Mouse (Mus musculus): ENCODE results near the gene Ccdc122.

DNA sequence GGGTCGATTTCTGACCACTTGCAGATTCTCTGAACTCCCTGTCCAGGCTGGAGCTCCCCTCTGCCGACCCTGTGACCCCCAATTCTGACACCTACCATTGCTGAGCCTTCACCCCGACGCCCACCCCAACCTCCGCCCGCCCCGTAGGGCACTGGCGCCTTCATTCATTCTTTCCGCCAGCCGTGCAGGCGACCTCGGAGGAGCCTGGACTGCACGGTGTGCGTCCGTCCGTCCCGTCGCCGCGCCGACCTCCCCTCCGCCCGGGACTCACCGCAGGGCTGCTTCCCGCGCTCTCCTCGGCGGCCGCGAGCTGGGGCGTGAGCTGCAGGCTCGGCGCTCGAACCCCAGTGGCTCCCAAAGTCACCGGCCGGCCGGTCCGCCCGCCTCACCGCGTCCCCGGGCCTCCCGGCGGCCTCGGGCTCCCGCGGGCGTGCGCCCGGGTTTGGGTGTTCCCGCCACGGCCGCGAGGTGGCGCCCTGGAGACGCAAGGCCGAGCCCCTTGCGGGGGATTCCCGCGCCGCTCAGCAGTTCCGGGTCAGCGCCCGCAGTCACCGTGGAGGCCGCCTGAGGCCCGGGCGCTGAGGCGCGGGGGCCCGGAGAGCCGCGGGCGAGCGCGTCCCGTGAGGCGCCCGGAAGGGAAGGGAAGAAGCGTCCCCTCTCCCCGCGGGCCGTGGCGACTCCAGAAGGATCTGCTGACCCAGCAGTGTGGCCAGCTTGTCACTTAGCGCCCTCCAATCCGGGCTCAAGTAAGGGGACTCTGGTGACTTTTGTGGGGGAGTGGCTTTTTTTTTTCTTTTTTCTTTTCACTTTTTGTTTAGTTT is at the start of gene Ccdc122, which contains the start of gene Lacc1:
- peak; percentile 54 for TF ChIP-seq CTCF (conservative IDR thresholded peaks at IDR 0.05; ENCODE audit: insufficient read depth, insufficient read length, low read depth, low read length)
- no peak for TF ChIP-seq POLR2A (IDR thresholded peaks at IDR 0.05; ENCODE audit: low read depth, low read length)

Measured in kidney, adult 2 months (tissue).